Mouse (Mus musculus) spleen, postnatal 36 days (tissue): Measurements from ENCODE around the gene Fpgs.

Source experiments
- DNase-seq, 2 experiments: peaks; one replicate each; pipeline ENCODE4 v3.0.0; 2022; ENCODE audit warnings: low spot score in 2 of 2, mixed read lengths in 1 of 2

Gene Fpgs

GRCm38 (mm10) chr2:32704021-32704421 is at the start of gene Fpgs:
Fpgs (minus strand) TSS chr2:32704145.
- DNase-seq = no peak

DNA sequence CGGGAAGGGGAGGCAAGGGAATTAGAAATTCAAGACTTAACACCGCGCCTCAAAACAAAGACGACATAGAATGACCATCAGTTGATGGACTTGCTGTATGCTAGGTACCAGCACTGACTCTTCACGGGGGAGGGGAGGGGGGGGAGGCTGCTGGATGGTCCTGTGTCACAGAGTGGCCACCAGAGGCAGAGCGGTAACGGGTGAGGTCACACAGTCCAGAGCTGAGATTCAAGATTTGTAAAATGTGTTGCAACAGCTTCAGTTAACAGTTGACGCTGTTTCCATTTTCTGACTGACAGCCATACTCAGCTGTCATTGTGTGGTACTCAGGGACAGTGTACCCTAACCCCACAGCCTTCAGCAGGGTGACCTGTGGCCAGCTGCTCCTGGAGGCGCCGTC is 48.2 kb upstream of the Fpgs start:
- no peak for DNase-seq

- DNase-seq = no peak
Measured at GRCm38 (mm10) chr2:32751665-32752033, 47.7 kb upstream of the Fpgs start.

DNA sequence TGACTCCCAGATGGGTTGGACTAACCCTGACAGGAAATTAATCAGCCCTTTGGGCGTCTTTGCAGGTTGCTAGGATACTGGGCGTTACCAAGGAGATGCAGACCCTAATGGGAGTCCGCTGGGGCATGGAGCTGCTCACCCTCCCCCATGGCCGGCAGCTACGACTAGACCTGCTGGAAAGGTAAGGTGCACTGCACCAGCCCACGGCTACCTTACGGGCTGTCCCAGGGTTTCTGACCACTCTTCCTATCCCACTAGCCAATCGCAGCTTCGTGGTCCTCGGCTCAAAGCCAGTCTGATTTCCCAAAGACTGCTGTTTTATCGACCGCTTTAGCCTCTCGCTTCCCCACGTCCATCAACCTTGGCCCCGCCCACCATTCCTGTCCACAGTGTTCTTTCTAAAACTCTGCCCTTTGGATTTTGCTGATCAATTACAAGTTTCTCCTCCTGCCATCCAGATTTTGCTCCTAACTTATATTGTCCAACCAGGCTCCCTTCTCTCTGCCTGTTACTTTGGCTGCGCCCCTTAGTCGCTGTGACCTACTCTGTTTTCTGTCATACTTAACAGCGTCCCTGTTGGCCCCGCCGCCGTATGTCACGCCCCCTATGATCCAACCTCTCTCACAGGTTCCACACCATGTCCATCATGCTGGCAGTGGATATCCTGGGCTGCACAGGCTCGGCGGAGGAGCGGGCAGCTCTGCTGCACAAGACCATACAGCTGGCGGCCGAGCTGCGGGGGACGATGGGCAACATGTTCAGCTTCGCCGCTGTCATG is 47.1 kb upstream of the Fpgs start:
- DNase-seq = no peak

GRCm38 (mm10) chr2:32750199-32750598 is 46.3 kb upstream of the Fpgs start:
- no peak for DNase-seq

DNA sequence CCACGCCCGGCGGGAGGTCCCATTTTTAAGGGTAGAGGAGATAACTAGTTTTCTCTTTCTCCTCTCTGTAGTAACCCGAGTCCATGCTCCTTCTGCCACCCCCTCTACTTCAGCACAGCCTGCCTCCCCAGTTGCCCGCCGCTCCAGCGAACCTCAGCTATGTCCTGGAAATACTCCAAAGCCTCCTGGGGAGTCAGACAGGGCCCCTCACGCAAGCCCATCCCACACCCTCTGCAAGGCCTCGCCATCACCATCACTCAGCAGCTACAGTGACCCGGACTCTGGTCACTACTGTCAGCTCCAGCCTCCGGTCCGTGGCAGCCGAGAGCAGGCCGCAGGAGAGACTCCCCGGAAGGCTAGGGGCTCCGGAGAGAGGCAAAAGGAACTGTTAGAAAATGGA is 45.1 kb upstream of the Fpgs start:
- DNase-seq = no peak

DNA sequence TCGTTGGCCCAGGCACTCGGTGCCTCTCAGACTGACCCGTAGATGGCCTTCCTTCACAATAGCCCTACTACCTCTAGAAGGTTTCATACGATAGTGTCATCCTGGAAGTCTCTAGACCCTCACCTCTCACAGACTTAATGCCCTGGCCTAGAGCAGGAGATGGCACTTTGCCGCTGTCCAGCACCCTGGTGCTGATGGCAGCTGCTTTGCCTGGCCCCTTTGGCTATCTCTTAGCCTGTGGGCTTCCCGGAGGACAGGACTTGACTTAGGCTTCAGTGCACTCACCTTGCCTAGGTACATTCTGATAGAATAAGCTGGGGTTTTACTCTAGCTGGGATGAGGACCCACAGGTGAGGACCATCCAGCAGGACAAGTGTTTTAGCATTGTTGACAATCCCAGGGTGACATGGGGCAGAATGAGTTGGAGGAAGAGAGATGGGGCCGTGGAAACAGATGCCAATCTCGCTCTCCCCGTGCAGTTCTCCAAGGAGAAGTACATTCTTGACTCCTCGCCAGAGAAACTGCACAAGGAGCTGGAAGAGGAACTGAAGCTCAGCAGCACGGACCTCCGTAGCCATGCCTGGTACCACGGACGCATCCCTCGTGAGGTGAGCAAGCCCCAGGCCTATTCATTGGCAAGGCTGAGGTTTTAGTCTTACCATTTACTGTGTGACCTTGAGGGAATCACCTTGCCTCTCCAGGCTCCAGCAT is 40.5 kb upstream of the Fpgs start:
- no peak for DNase-seq

DNA sequence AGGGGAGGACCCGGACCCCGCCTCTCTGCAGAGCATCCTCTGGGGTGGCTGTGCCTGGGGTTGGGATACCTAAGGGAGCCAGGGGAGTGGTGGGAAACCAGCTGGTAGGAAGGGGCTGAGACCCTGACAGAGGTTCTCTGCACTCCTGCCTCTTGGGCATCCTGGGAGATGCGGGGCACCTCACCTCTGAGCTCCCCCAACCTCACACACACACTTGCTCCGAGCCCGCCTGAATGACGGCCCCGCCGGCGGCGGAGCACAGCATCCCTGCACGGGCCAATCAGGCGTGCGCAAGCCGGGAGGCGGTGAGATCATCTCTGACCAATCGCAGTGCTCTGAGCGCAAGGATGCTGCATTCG is 38.2 kb upstream of the Fpgs start:
- DNase-seq = no peak

DNA sequence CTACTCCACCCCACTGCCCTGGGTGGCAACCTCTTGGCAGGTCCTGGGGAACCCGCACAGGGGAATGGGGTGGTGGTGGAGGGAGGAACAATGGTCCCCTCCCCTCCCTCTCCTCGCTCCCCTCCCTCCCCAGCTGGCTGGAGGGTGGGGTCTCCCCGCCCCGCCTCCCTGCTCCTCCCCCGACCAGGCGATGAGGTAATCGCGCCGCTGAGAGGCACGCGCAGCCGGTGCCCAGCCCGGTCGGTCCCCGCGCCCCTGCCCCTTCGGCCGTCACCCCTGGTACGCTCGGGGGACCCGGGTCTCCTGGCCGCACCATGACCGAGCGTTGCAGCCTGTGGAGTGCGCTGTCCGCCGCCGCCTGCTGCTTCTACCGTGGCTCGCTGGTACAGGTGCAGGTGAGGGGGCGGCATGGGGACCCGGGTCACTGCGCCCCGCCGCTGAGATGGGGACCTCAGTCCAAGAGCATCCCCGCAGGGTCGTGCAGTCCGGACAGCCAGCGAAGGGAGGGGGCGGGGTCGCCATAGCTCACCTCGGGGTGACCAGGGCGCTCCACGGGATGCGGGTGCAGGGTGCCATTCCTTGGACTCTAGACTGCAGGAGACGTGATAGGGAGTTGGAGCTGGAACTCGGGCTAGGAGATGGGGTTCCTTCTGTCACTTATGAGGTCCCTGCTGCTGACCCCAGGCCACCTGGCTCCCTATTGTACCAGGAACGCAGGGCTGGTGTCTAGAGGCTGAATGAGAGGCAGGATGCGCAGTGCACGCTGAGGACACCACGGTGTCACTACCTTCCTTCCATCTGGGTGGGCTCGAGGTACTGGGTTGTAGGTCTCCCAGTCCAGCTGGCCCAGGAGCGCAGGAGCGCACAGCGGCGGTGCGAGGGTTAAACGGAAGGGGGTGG is 37.6 kb upstream of the Fpgs start:
- no peak for DNase-seq

- no peak for DNase-seq
Measured at GRCm38 (mm10) chr2:32740916-32741272, 36.9 kb upstream of the Fpgs start, which contains the start of gene 6330409D20Rik. 6330409D20Rik (minus strand) TSS chr2:32741016.

DNA sequence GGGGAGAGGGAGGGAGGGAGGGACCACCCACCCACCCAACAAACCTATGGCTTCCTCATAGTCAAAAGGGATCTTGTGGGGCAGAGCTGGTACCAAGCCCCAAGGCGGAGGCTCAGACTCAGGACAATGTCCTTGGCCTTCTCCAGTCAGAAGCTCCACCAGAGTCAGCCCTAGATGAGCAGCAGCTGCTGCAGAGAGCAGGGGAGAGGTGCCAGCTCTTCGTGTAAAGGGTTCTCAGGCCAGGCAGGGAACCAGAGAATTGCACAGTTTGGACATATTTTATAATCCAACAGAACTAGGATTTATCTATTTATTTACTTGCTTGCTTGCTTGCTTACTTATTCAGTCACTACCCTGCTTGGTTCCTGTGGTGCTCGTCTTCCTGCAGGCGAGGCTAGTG is 35.4 kb upstream of the Fpgs start:
- no peak for DNase-seq

GRCm38 (mm10) chr2:32737008-32737407 is 33.1 kb upstream of the Fpgs start:
- no peak for DNase-seq

DNA sequence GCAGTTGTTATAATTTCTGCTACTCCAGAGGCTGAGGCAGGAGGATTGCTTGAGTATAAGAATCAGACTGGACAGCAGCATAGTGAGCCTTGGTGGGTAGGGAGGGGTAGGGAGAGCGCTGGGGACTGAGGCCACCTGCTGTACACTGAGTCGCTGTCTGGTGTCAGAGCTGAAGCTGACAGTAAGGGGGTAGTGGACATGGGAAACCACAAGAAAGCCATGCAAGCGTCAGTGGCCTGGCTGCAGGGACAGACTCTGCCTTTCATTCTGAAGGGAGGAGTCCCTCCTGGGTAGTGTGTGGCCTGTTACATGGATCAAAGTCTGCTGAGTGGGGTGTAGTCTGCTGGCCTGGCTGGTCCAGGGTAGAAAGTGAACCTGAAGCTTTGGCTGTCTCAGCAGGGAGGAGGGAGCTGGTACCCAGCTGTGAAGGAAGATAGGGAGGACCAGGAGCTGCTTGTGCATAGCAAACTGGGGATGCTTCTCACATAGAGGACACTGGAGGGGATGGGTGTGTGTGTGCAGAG is 32.4 kb upstream of the Fpgs start:
- no peak for DNase-seq

GRCm38 (mm10) chr2:32734933-32735332 is 31.0 kb upstream of the Fpgs start:
- DNase-seq = no peak

GRCm38 (mm10) chr2:32734480-32734879 is 30.5 kb upstream of the Fpgs start:
- no peak for DNase-seq

- no peak for DNase-seq
Measured at GRCm38 (mm10) chr2:32732695-32733094, 28.8 kb upstream of the Fpgs start.

- no peak for DNase-seq
Measured at GRCm38 (mm10) chr2:32731911-32732310, 28.0 kb upstream of the Fpgs start.

DNA sequence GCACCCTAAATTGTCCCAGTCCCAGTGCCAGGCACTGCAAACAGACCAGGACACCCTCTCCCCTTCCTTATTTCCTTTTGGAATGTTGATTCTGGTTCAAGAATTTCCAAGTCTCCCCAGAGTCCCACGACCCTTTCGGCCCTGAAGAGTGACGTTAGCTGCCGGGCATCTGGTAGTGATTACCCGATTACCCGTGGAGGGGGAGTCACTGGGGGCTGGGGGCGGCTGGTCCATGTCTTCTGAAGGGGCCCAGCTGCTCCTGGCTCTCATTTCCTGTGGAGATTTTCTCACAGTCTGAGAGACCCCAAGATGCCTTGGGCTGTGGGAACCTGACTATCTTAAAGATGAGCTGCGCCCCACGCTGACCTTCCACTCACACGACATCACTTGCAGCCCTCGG is 26.9 kb upstream of the Fpgs start:
- DNase-seq = no peak

GRCm38 (mm10) chr2:32729547-32729946 is 25.6 kb upstream of the Fpgs start:
- no peak for DNase-seq

- no peak for DNase-seq
Measured at GRCm38 (mm10) chr2:32728463-32728862, 24.5 kb upstream of the Fpgs start.

- peak; percentile 86 to 89 for DNase-seq
Measured at GRCm38 (mm10) chr2:32727435-32727834, 23.5 kb upstream of the Fpgs start.
